Mouse (Mus musculus) forebrain, embryonic 14.5 days (tissue): ENCODE measurements at regions not wholly inside any gene's neighbourhood (a gene's known extent, or its start where the extent isn't known, plus 50 kb on each side); places are given as distances from the start of the nearest gene placed in this dataset.

Source experiments
- ATAC-seq: fragments of 200-750 bp; cut with Nextera tagmentation; 2 replicates; pipeline ENCODE4 v1.8.0; 2017; ENCODE audit warnings: mild to moderate bottlenecking, moderate library complexity
- DNase-seq: peaks from one replicate; pipeline ENCODE4 v3.0.0-alpha.2; 2015; ENCODE audit warnings: low spot score
- H3K27ac ChIP-seq: fragments of 300-500 bp; sonication (generic); 2 replicates; pipeline ENCODE4 v1.5.1; 2014; ENCODE audit warnings: low read depth, mild to moderate bottlenecking, control low read depth, low read length, moderate library complexity
- H3K27me3 ChIP-seq: fragments of 300-500 bp; sonication (generic); replicated peaks from 2 replicates; pipeline ENCODE4 v1.6.1; 2014; ENCODE audit warnings: low read length, control low read depth, mixed read lengths; ENCODE audit not compliant: control insufficient read depth, insufficient read depth
- H3K36me3 ChIP-seq: fragments of 300-500 bp; sonication (generic); 2 replicates; pipeline ENCODE4 v1.6.1; 2014; ENCODE audit warnings: low read length, control low read depth; ENCODE audit not compliant: control insufficient read depth, insufficient read depth
- H3K4me1 ChIP-seq: fragments of 300-500 bp; sonication (generic); 2 replicates; pipeline ENCODE4 v1.6.1; 2014; ENCODE audit warnings: antibody characterized with exemption, low read length, control low read depth; ENCODE audit not compliant: control insufficient read depth, insufficient read depth
- H3K4me2 ChIP-seq: fragments of 300-500 bp; sonication (generic); 2 replicates; pipeline ENCODE4 v1.6.1; 2014; ENCODE audit warnings: mild to moderate bottlenecking, control low read depth, low read length
- H3K4me3 ChIP-seq: fragments of 300-500 bp; sonication (generic); 2 replicates; pipeline ENCODE4 v1.5.1; 2014; ENCODE audit warnings: low read depth, low read length, control low read depth
- H3K9ac ChIP-seq: fragments of 300-500 bp; sonication (generic); 2 replicates; pipeline ENCODE4 v1.6.1; 2014; ENCODE audit warnings: mild to moderate bottlenecking, low read length, control low read depth, moderate library complexity
- H3K9me3 ChIP-seq: fragments of 300-500 bp; sonication (generic); replicated peaks from 2 replicates; pipeline ENCODE4 v1.6.1; 2016; ENCODE audit warnings: low read length, control low read depth, mixed read lengths; ENCODE audit not compliant: control insufficient read depth
- WGBS: fragments of 180-500 bp; shearing (Covaris S2); extraction: QIAGEN DNeasy Blood & Tissue Kit; methylation state at CpG from one replicate; pipeline ENCODE4 v1.1.7; 2014; 5-methylcytosine and 5-hydroxymethylcytosine counted together

GRCm38 (mm10) chr6:99898077-99898476 is 171.9 kb upstream of the Prok2 start:
- Histone ChIP-seq H3K27ac (no peak overlapping the region), H3K27me3 (no peaks in the 10 kb centered on the region), H3K4me2 (no peak overlapping the region), H3K9me3 (no peaks in the 10 kb centered on the region), H3K36me3 (no peaks in the 10 kb centered on the region), H3K4me1 (no peaks in the 10 kb centered on the region), H3K4me3 (no peak overlapping the region), H3K9ac (no peak overlapping the region)
- DNase-seq (no peak), ATAC-seq (no peak)
- 82% methylated on average over 2 of the region's 2 CpGs for WGBS

DNA sequence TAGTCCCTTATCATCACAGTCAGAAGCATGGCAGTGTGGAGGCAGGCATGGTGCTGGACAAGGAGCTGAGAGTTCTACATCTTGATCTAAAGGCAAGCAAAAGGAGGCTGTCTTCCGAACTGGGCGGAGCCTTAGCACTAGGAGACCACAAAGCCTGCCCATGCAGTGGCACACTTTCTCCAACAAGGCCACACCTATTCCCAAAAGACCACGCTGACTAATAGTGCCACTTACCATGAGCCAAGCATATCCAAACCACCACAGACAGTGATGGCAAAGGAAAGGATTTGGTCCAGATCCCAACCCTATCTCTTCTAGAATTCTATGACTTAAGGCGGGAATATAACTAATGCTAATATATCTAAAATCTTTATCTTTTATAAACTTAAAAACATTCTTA is 169.4 kb upstream of the Prok2 start:
- Histone ChIP-seq H3K27me3 (no peaks in the 10 kb centered on the region), H3K4me2 (no peak overlapping the region), H3K27ac (no peak overlapping the region), H3K9me3 (no peaks in the 10 kb centered on the region), H3K36me3 (no peaks in the 10 kb centered on the region), H3K9ac (no peak overlapping the region), H3K4me1 (no peaks in the 10 kb centered on the region), H3K4me3 (no peak overlapping the region)
- no peak for DNase-seq
- WGBS = 93% methylated on average over 4 of the region's 4 CpGs
- ATAC-seq = no peak

- WGBS = 23% methylated on average over 4 of the region's 4 CpGs
- Histone ChIP-seq H3K27ac (no peak overlapping the region), H3K36me3 (no peaks in the 10 kb centered on the region), H3K4me2 (no peak overlapping the region), H3K4me3 (no peak overlapping the region), H3K9me3 (no peaks in the 10 kb centered on the region), H3K4me1 (0 out of 2 replicates have a peak, but pooled peaks cover 2% of the 10 kb centered on the region), H3K9ac (no peak overlapping the region), H3K27me3 (no peaks in the 10 kb centered on the region)
- ATAC-seq (no peak), DNase-seq (no peak)
Measured at GRCm38 (mm10) chr6:99893936-99894335, 167.7 kb upstream of the Prok2 start.

DNA sequence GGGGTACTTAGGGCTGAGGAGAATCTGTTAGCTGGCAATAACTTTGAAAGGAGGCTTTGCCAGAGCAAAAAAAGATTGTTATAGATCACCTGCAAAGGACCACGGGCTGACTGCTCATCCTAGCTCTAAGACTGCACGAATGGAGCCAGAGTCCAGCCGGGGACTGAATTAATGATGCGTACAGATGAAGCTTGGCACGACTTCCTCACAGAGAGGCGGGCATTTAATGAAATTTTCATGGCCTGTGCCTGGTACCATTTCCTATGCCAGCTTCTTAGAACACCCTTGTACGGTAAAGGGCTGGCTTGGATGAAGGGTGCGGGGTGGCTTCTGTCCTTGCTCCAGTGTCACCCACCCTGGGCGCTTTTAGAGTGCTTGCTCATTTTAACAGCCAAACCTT is 166.0 kb upstream of the Prok2 start:
- Histone ChIP-seq H3K4me2 (no peak overlapping the region), H3K4me1 (0 out of 2 replicates have a peak, but pooled peaks cover 2% of the 10 kb centered on the region), H3K9ac (no peak overlapping the region), H3K27me3 (no peaks in the 10 kb centered on the region), H3K36me3 (no peaks in the 10 kb centered on the region), H3K27ac (no peak overlapping the region), H3K9me3 (no peaks in the 10 kb centered on the region), H3K4me3 (no peak overlapping the region)
- ATAC-seq = no peak
- no peak for DNase-seq
- whole genome bisulfite sequencing = 83% methylated on average over 9 of the region's 9 CpGs

- Histone ChIP-seq H3K4me3 (no peak overlapping the region), H3K4me2 (no peak overlapping the region), H3K27me3 (no peaks in the 10 kb centered on the region), H3K36me3 (no peaks in the 10 kb centered on the region), H3K9ac (no peak overlapping the region), H3K9me3 (no peaks in the 10 kb centered on the region), H3K27ac (no peak overlapping the region), H3K4me1 (0 out of 2 replicates have a peak, but pooled peaks cover 2% of the 10 kb centered on the region)
- WGBS = 52% methylated on average over 2 of the region's 2 CpGs
- ATAC-seq (no peak), DNase-seq (peak; percentile 39)
Measured at GRCm38 (mm10) chr6:99891790-99892189, 165.6 kb upstream of the Prok2 start.

GRCm38 (mm10) chr6:99890805-99891204 is 164.6 kb upstream of the Prok2 start:
- no peaks in the 10 kb centered on the region for H3K36me3 ChIP-seq
- ATAC-seq (no peak), DNase-seq (no peak)
- 87% methylated on average over 5 of the region's 5 CpGs for WGBS
- no peak overlapping the region for H3K9ac ChIP-seq
- H3K4me1 ChIP-seq = 0 out of 2 replicates have a peak, but pooled peaks cover 2% of the 10 kb centered on the region
- no peak overlapping the region for H3K27ac ChIP-seq
- no peak overlapping the region for H3K4me2 ChIP-seq
- H3K9me3 ChIP-seq = no peaks in the 10 kb centered on the region
- no peak overlapping the region for H3K4me3 ChIP-seq
- H3K27me3 ChIP-seq = no peaks in the 10 kb centered on the region

DNA sequence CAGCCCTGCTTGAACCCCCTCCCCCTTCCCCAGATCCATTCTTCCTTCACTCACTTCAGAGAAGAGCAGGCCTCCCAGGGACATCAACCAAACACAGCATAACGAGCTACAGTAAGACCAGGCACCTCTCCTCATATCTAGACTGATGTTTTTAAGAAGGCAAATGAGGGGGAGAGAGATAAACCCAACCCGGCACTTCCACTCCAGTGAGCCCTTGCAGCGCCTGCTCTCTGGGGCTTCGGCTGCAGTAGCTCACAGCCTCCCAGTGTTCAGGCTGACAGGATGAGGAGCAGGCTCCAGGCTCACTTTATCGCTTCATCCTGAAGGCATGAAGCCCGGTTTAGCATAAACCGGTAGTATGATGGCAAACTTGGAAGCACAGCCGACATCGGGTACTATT is 162.9 kb upstream of the Prok2 start:
- DNase-seq (peak; percentile 32), ATAC-seq (no peak; the same call in 1 of the 2 replicates)
- no peak overlapping the region for H3K4me3 ChIP-seq
- no peaks in the 10 kb centered on the region for H3K36me3 ChIP-seq
- H3K27ac ChIP-seq = no peak overlapping the region
- 11% methylated on average over 9 of the region's 9 CpGs for WGBS
- H3K27me3 ChIP-seq = no peaks in the 10 kb centered on the region
- H3K4me1 ChIP-seq = peaks cover 10% of the 10 kb centered on the region
- no peak overlapping the region for H3K9ac ChIP-seq
- H3K4me2 ChIP-seq = no peak overlapping the region
- no peaks in the 10 kb centered on the region for H3K9me3 ChIP-seq

DNA sequence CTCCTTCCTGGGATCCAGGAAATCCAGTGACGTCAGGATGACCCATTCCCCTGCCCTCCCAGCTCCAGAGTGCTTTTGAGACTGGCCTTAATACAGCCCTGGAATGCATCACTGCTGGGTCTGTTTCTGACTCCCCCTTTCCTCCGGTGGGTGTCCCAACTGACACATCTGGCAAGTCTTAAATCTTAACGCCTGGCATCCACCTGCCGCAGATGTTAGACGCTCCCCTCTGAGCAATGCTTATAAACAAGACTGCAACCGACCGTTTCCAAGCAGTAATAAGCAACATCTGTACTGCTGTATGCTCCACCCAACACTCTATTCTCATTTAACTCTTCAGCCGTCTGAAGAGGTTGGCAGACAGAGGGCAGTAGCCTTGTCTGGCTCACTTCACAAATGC is 161.7 kb upstream of the Prok2 start:
- H3K9me3 ChIP-seq = no peaks in the 10 kb centered on the region

DNA sequence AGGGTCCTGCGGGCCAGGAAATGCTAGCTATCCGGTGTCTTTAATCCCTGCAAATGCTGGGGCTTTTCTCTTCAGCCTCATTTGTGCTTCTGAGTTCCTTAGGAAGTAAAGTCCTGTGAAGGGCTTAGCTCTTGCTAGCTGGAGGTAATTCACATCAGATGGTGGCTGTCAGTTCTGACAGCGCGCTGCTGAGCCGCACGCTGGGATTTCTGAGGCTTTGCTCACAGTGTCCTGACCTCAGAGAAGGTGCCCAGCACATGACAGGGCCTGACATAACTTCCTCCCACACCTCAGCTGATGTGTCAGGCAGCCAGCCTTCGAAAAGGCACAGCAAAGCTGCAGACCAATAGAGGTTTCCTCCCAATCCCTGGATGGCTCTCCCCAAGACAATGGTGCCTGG is 158.6 kb upstream of the Prok2 start:
- Histone ChIP-seq H3K4me2 (no peak overlapping the region), H3K4me1 (peaks cover 12% of the 10 kb centered on the region), H3K27me3 (no peaks in the 10 kb centered on the region), H3K36me3 (no peaks in the 10 kb centered on the region), H3K4me3 (no peak overlapping the region), H3K9ac (no peak overlapping the region), H3K9me3 (no peaks in the 10 kb centered on the region), H3K27ac (no peak overlapping the region)
- 7% methylated on average over 7 of the region's 7 CpGs for WGBS
- DNase-seq (peak; percentile 22), ATAC-seq (no peak)

More for the DNA sequence above, 161.7 kb upstream of the Prok2 start:
- no peak for ATAC-seq
- Histone ChIP-seq H3K4me2 (no peak overlapping the region), H3K9ac (no peak overlapping the region), H3K4me3 (no peak overlapping the region), H3K27ac (no peak overlapping the region), H3K4me1 (peaks cover 12% of the 10 kb centered on the region), H3K36me3 (no peaks in the 10 kb centered on the region), H3K27me3 (no peaks in the 10 kb centered on the region)
- 74% methylated on average over 8 of the region's 8 CpGs for WGBS
- no peak for DNase-seq
